Mouse (Mus musculus): ENCODE measurements around the gene Phyh. TPM values are rescaled to one million over a fixed set of nuclear protein-coding genes. Genes with fewer than 3 reads are reported as not detected.
A peak's percentile ranks its signal among the peaks of the same experiment; 100 is the strongest.

Gene Phyh
- polyA plus RNA-seq, 2 experiments, result 31.0 to 46.0 TPM

DNA sequence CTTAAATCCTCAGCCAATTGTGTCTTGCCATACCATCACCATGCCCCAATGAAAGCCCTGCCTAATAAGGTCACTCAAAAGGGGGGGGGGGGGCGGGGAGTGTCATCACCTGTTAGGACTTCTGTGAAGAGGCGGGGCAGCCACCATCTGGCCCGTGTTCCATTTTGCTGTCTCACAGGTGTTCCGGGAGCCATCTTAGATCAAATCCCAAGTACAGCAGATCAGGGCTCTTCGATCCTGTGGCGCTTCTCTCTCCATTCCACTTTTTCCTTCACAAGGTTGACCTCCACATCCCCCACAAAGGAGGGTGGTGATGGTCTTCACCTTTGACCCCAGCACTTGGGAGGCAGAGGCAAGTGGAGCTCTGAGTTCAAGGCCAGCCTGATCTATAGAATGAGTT is 2.8 kb upstream of the Phyh start:
- no peak overlapping the region for H3K4me2 ChIP-seq (replicated peaks; ENCODE audit: low read depth, low read length, severe bottlenecking)
- 0 out of 2 replicates have a peak, but pooled peaks cover 4% of the 10 kb centered on the region for H3K9me3 ChIP-seq (ENCODE audit: control insufficient read depth, low read length)
- H3K4me3 ChIP-seq (replicated peaks; ENCODE audit: low read length), result no peak overlapping the region
- WGBS, result 76% methylated on average over 5 of the region's 6 CpGs
- no peak overlapping the region for H3K9ac ChIP-seq (ENCODE audit: low read depth, low read length, severe bottlenecking)
- H3K27me3 ChIP-seq (ENCODE audit: control insufficient read depth, insufficient read depth, low read length), result no peaks in the 10 kb centered on the region
- TF ChIP-seq POLR2A (IDR thresholded peaks at IDR 0.05; ENCODE audit: borderline replicate concordance, extremely low read depth, insufficient read depth, insufficient read length), result no peak
- peaks cover 16% of the 10 kb centered on the region; the same call in 1 of the 2 replicates for H3K4me1 ChIP-seq (ENCODE audit: control insufficient read depth, insufficient read depth, low read length)
- H3K27ac ChIP-seq (replicated peaks; ENCODE audit: low read depth, low read length), result no peak overlapping the region
- H3K36me3 ChIP-seq (ENCODE audit: control insufficient read depth, insufficient read depth, low read length), result no peaks in the 10 kb centered on the region
- DNase-seq (ENCODE audit: low spot score), result no peak
- no peak for ATAC-seq (ENCODE audit: low FRiP score, low read depth)

- Histone ChIP-seq H3K4me2 (replicated peaks; ENCODE audit: low read depth, low read length, severe bottlenecking) (peak overlapping the region; percentile 36), H3K9ac (ENCODE audit: low read depth, low read length, severe bottlenecking) (no peak overlapping the region), H3K36me3 (ENCODE audit: control insufficient read depth, insufficient read depth, low read length) (no peaks in the 10 kb centered on the region), H3K9me3 (ENCODE audit: control insufficient read depth, low read length) (0 out of 2 replicates have a peak, but pooled peaks cover under 1% of the 10 kb centered on the region), H3K4me1 (ENCODE audit: control insufficient read depth, insufficient read depth, low read length) (peaks cover 16% of the 10 kb centered on the region; the same call in 1 of the 2 replicates), H3K27me3 (ENCODE audit: control insufficient read depth, insufficient read depth, low read length) (no peaks in the 10 kb centered on the region), H3K4me3 (replicated peaks; ENCODE audit: low read length) (no peak overlapping the region), H3K27ac (replicated peaks; ENCODE audit: low read depth, low read length) (no peak overlapping the region)
- DNase-seq (ENCODE audit: low spot score) (peak; percentile 30), ATAC-seq (ENCODE audit: low FRiP score, low read depth) (no peak)
- WGBS, result 9% methylated on average over 8 of the region's 8 CpGs
- TF ChIP-seq POLR2A (IDR thresholded peaks at IDR 0.05; ENCODE audit: borderline replicate concordance, extremely low read depth, insufficient read depth, insufficient read length), result no peak
Observed at GRCm38 (mm10) chr2:4917326-4918021, 1.3 kb upstream of the Phyh start.

- WGBS, result 78% methylated on average over 5 of the region's 5 CpGs
- no peak for TF ChIP-seq POLR2A (IDR thresholded peaks at IDR 0.05; ENCODE audit: borderline replicate concordance, extremely low read depth, insufficient read depth, insufficient read length)
- no peak overlapping the region for H3K4me2 ChIP-seq (replicated peaks; ENCODE audit: low read depth, low read length, severe bottlenecking)
- H3K36me3 ChIP-seq (ENCODE audit: control insufficient read depth, insufficient read depth, low read length), result peaks cover 5% of the 10 kb centered on the region; the same call in 1 of the 2 replicates
- no peak overlapping the region for H3K4me3 ChIP-seq (replicated peaks; ENCODE audit: low read length)
- ATAC-seq (ENCODE audit: low FRiP score, low read depth) (no peak), DNase-seq (ENCODE audit: low spot score) (no peak)
- H3K9me3 ChIP-seq (ENCODE audit: control insufficient read depth, low read length), result no peaks in the 10 kb centered on the region
- no peak overlapping the region for H3K9ac ChIP-seq (ENCODE audit: low read depth, low read length, severe bottlenecking)
- H3K27ac ChIP-seq (replicated peaks; ENCODE audit: low read depth, low read length), result no peak overlapping the region
- no peaks in the 10 kb centered on the region for H3K27me3 ChIP-seq (ENCODE audit: control insufficient read depth, insufficient read depth, low read length)
- H3K4me1 ChIP-seq (ENCODE audit: control insufficient read depth, insufficient read depth, low read length), result peaks cover 16% of the 10 kb centered on the region; the same call in 1 of the 2 replicates
Observed at GRCm38 (mm10) chr2:4921019-4921418, 2.2 kb downstream of the Phyh start.

DNA sequence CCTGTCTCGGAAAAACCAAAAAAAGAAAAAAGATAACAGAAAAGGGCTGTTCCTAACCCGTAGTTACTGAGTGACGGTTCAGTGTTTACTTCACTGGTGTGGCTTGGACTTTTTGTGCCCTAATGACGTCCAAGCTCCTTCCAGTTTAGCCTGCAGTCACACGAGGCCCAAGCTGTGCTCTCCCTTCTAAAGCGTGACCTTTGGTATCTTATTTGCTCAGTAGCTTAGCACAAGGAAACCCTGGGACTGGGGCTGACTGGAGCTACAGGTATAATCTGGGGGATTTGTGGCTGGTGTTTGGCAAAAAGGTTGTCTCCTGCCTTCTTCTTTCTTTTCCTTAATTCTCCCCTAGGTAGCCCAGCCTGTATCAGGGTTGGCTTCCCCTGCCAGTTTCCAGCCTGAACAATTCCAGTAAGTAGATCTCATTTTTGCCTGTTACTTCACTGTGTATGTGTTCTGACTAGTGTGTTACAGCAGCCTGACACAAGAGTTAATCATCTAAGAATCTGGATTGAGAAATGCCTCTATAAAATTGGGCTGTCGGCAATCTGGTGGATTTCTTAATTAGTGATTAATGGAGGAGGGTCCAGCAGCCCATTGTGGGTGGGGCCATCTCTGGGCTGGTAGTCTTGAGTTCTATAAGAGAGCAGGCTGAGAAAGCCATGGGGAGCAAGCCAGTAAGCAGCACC is 3.8 kb downstream of the Phyh start:
- 67% methylated on average over 7 of the region's 7 CpGs for WGBS
- DNase-seq (ENCODE audit: low spot score), result no peak

DNA sequence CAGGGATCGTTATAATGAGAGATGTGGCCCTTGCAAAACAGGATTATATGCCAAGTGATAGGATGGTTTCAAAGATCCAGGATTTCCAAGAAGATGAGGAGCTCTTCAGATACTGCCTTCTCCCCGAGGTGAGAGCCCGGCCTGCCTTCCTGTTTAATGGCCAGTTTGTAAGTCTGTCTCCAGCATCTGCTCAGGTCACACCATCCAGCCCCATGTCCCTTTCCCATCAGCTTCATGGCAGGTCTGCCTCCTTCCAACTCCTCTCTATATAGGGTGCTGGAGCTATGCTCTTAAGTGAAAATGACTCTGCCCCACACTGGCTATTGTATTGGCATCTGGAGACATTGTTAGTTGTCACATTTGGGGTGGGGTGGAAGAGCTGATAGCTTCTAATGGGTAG is 8.6 kb downstream of the Phyh start:
- no peak overlapping the region for H3K4me3 ChIP-seq (replicated peaks; ENCODE audit: low read length)
- WGBS, result 90% methylated on average over 3 of the region's 3 CpGs
- no peak overlapping the region for H3K4me2 ChIP-seq (replicated peaks; ENCODE audit: low read depth, low read length, severe bottlenecking)
- no peak overlapping the region for H3K9ac ChIP-seq (ENCODE audit: low read depth, low read length, severe bottlenecking)
- DNase-seq (ENCODE audit: low spot score) (no peak), ATAC-seq (ENCODE audit: low FRiP score, low read depth) (no peak)
- H3K27ac ChIP-seq (replicated peaks; ENCODE audit: low read depth, low read length), result no peak overlapping the region
- TF ChIP-seq POLR2A (IDR thresholded peaks at IDR 0.05; ENCODE audit: borderline replicate concordance, extremely low read depth, insufficient read depth, insufficient read length), result no peak
- H3K27me3 ChIP-seq (ENCODE audit: control insufficient read depth, insufficient read depth, low read length), result no peaks in the 10 kb centered on the region
- H3K9me3 ChIP-seq (ENCODE audit: control insufficient read depth, low read length), result no peaks in the 10 kb centered on the region
- H3K4me1 ChIP-seq (ENCODE audit: control insufficient read depth, insufficient read depth, low read length), result no peaks in the 10 kb centered on the region
- H3K36me3 ChIP-seq (ENCODE audit: control insufficient read depth, insufficient read depth, low read length), result peaks cover 26% of the 10 kb centered on the region

More for the DNA sequence above, 3.8 kb downstream of the Phyh start:
- H3K4me2 ChIP-seq (replicated peaks; ENCODE audit: low read depth, low read length, severe bottlenecking), result no peak overlapping the region
- no peak overlapping the region for H3K4me3 ChIP-seq (replicated peaks; ENCODE audit: low read length)
- no peaks in the 10 kb centered on the region for H3K27me3 ChIP-seq (ENCODE audit: control insufficient read depth, insufficient read depth, low read length)
- no peak for TF ChIP-seq POLR2A (IDR thresholded peaks at IDR 0.05; ENCODE audit: borderline replicate concordance, extremely low read depth, insufficient read depth, insufficient read length)
- H3K4me1 ChIP-seq (ENCODE audit: control insufficient read depth, insufficient read depth, low read length), result peaks cover 12% of the 10 kb centered on the region; the same call in 1 of the 2 replicates
- no peak for ATAC-seq (ENCODE audit: low FRiP score, low read depth)
- no peaks in the 10 kb centered on the region for H3K9me3 ChIP-seq (ENCODE audit: control insufficient read depth, low read length)
- H3K36me3 ChIP-seq (ENCODE audit: control insufficient read depth, insufficient read depth, low read length), result peaks cover 5% of the 10 kb centered on the region; the same call in 1 of the 2 replicates
- no peak overlapping the region for H3K9ac ChIP-seq (ENCODE audit: low read depth, low read length, severe bottlenecking)
- no peak overlapping the region for H3K27ac ChIP-seq (replicated peaks; ENCODE audit: low read depth, low read length)

Data from limb, embryonic 14.5 days (tissue).